Mouse (Mus musculus) 416B (cell line): ENCODE measurements around the gene Tef.

Source experiments
- DNase-seq: peaks from one replicate; pipeline ENCODE4 v3.0.0; 2011; ENCODE audit warnings: low read depth

Tef gene

GRCm38 (mm10) chr15:81802001-81802890 is at the start of gene Tef:
Gene Tef (plus strand): TSS chr15:81802421.
- DNase-seq = peak; percentile 98

DNA sequence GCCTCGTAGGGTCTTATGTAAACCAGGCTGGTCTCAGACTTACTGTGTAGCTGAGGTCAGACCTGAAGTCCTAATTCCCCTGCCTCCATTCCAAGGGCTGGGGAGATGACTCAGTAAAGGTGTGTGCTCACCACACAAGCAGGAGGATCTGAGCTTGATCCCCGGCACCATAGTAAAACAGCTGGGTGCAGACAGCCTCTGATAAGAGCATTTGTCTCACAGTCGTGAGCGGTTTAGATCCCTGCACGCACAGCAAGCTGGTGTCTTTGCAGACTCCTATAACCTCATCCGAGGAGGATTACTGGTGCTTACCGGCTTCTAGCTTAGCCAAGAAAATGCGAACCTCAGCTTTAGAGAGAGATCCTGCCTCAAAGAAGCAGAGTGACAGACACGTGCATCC is 48.6 kb upstream of the Tef start:
- DNase-seq = no peak

DNA sequence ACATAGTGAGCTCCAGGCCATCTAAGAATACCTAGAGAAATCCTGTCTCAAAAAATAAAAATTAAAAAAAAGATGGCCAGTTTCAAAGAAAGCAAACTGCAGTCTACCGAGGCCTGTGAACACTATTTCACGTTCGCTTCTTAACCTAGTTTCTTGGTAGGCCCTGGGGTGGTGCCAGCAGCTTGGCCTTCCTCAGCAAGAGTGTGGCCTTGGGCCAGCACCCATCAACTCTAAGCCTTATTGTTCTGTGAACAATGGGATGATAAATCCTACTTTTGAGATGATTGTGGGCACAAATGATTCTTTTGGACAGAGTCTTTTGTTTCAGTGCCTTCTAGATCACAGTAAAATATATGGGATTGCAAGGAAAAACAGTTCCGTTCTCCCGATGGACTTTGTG is 43.5 kb upstream of the Tef start:
- no peak for DNase-seq

- no peak for DNase-seq
These were observed 42.7 kb upstream of the Tef start for GRCm38 (mm10) chr15:81759542-81759941.

GRCm38 (mm10) chr15:81760361-81761079 is 41.7 kb upstream of the Tef start:
- DNase-seq = peak; percentile 50

DNA sequence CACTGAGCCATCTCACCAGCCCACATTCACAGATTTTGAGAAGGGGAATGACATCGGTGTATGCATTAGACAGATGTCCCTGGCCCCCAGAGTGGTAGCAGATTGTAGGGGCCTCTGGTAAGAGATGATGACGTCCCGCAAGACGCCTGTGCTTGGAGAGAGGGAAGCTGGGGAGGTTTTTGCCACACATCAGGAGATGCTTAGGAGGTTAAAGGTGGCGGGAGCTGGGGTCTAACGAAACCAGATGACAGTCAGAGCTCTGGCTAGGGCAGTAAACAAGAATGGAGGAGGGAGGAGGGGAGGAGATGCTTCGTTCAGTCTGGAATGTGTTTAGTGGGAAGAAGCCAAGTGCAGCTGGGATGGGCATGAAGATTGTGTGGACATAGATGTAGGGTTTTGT is 40.8 kb upstream of the Tef start:
- no peak for DNase-seq

DNA sequence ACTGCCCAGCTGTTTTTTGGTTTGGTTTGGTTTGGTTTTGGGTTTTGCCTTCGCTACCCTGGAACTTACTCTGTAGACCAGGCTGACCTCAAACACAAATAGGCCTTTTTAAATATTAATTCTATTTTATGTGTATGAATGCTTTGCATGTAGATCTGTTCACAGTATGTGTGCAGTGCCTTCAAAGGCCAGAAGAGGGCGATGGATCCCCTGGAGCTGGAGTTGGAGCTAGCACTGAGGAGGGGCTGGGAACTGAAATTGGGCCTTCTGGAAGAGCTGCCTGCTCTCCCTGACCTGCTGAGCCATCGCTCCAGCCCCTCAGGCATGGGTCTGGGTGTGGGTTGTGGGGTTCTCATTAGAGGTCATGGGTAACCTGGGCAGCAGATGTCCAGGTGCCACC is 40.3 kb upstream of the Tef start:
- no peak for DNase-seq

DNA sequence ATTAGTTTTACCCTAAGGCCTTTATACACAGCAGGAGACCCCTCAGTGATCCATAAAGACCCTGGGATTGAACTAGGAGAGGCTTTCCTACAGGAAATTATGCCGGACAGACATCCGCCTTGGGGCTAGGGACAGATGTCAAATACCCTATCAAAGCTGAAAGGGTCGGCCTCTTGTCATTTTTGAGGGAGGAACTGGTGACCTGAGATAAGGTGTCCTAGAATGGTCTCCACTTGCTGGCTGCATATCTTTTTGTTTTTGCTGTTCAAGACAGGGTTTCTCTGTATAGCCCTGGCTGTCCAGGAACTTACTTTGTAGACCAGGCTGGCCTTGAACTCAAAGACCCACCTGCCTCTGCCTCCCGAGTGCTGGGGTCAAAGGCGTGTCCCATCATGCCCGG is 37.6 kb upstream of the Tef start:
- DNase-seq = no peak

- DNase-seq = no peak
These were observed 36.6 kb upstream of the Tef start for GRCm38 (mm10) chr15:81765651-81766050.

DNA sequence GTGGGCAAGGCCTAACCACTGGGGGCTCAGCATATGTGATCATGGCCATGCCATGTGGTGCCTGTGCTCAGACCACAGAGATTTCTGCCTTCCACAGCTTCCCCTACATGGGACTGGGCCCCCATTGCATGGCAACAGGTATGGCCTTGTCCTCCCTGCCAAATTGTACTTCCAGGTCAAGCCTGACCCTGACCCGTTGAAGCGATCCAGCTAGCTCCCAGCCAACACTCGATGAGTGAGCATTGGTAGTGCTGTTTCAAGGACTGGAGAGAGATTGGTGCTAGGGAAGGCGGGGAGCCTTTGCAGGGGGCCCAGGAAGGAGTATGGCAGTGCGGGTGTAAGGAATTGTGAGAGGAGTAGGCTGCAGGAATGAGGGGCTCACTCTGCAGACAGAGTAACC is 35.8 kb upstream of the Tef start:
- DNase-seq = no peak

GRCm38 (mm10) chr15:81769037-81769436 is 33.2 kb upstream of the Tef start:
- no peak for DNase-seq

DNA sequence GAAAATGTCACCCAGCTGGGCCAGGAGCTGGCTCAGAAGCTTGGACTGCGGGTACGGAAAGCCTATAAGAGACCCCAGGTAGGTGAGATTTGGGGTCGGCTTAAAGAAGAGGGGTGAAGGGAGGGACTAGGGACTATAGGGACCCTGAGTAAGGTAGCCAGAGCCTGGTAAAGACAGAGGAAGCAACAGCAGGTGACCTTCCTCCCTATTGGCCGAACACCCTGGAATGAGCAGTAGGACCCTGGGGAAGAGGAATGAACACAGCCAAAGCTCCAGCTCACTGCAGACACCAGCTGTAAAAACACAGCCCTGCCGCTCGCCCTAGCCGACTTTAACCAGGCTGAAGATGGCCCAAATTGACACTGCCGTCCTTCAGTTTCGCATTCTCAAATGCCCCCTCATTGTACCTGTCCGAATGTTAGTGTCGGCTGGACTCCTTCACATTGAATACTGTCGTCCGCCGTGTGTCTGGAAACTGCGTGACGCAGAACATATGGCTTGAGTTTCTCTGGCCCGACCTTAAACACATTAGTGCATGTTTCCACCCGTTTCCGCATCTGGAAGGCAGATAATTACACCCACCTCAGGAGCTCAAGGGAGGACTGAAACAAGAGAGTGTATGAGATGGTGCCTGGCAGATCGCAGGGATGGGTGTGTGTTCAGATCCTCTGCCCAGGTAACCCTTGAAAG is 29.6 kb upstream of the Tef start:
- no peak for DNase-seq

DNA sequence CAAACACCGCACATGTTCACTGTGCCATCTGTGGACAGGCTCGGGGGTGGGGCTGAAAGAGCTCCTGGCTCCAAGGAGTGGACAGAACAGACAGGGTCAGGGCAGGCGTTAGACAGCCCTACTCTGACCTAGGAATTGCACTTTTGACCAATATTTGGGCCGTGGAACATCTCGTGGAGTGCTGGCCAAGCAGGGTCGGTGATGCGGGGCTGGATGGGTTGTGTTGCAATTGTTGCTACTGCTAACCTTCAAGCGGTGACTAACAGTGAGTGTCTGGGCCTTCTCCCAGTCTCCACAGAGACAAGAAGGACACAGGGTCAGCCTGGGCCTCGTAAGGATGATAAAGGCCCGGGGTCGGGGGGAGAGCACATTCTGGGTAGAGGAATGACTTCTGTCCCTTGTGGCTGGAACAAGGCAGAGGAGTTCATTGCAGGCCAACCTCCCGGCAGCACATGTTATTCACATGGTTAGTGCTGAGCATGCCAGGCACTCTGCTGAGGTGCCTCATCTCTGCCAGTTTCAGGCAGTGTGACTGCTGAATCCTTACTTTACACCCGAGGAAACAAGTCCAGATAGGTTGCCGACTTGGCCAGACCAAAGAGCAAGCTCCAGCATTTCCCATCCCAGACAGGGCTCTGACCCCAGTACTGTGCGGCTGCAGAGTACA is 27.6 kb upstream of the Tef start:
- peak; percentile 12 for DNase-seq

DNA sequence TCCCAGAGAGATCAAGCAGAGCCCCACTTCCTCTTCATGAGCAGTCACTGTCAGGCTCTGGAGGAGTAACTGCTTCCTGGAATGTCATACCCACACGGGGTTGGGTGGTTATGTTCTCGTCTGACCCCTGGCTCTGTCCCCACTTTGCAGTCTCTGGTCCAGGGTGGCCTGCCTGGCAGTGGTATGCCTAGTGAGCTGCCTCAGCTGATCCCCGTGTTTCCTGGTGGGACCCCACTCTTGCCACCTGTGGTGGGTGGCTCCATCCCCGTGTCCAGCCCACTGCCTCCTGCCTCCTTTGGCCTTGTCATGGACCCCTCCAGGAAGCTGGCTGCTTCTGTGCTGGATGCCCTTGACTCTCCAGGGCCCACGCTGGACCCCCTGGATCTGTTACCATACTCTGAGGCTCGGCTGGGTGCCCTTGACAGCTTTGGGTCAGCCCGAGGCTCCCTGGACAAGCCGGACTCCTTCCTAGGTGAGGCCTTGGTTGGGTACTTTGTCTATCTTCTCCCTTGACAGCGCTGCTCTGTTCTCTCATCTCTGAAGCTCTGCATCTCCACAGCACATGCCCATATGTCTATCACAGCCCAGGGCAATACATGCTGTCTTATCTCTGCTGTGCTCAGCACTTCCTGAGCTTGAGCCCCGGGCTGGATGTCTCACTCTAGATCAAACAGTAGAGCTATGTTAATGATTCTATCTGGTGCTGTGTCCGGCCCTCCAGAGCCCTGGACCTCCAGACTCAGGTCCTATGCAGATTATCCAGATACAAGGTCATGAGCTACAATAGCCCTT is 25.4 kb upstream of the Tef start:
- DNase-seq = no peak

DNA sequence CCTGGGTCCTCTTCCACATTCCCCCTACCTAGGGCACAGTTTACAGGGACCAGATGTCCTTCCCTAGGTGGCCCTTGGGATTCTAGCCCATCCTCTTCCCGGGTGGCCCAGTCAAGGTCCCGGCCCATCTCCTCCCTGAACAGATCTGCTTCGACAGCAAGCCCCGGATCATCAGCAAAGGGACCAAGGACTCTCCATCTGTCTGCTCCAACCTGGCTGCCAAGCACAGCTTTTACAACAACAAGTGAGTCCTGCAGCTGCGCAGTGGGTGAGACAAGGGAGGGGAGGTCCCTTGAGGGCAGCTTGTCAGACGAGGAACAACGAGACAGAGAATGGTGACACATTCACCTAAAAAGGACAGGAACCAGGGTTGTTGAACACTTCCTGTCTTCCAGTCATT is 20.4 kb upstream of the Tef start:
- no peak for DNase-seq

GRCm38 (mm10) chr15:81784762-81785161 is 17.5 kb upstream of the Tef start:
- no peak for DNase-seq

GRCm38 (mm10) chr15:81785701-81786100 is 16.5 kb upstream of the Tef start:
- no peak for DNase-seq

DNA sequence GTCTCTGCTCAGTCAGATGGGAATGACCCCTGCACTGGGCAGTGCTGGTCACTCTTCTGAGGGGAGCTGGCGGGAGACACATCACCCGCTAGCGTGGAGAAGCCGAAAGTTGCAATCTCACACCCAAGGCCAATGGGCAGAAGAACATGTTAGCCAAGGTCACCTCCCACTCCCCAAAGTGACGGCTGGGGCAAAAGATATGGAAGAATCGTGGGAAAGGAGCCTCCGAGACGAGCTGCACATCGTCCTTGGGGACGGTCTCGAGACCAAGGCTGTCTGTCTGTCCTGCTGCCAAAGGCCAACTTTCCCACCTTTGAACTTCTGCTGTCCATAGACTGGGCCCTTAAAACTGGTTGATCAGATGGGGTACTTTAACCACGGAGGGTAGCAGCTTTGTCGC is 14.7 kb upstream of the Tef start:
- DNase-seq = no peak

GRCm38 (mm10) chr15:81792444-81792843 is 9.8 kb upstream of the Tef start:
- DNase-seq = no peak

DNA sequence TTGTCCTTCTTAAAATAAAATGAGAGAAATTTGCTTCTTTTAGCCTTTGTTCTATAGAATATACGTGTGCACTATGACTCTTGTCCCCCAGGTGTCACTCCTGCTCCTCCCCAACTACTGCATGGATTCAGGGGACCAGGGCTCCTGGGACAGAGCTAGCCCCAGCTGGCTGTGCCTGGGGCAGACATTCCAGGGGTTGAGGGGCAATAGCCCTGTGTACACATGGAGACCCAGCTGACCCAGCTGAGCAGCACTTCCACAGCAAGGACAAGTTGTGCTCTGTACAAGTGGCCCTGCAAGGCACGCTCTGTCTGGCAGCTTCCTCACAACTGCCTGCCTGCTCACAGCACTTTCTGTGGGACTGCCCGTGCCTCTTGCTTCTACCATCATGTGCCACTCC is 6.0 kb upstream of the Tef start:
- DNase-seq = peak; percentile 42

- no peak for DNase-seq
These were observed 4.4 kb upstream of the Tef start for GRCm38 (mm10) chr15:81797861-81798260.

DNA sequence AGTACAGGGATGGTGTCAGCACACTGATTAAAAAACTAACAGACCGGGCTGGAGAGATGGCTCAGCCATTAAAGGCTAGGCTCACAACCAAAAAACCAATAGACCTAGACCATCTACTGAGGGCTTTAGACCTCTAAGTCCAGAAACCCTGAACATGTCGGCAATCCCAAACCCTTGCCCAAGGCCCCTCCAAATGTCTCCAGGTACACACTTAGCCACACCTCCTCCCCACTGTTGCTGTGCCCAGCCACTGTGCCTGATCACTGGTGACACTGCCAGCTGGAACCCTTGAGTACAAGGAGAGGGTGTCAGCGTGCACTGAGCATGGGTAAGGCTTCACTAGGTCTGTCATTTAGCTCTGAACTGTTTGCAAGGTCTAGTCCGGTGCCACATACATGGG is 3.8 kb upstream of the Tef start:
- no peak for DNase-seq
